Mouse (Mus musculus): ENCODE results near the gene Atg16l1. TPM values are rescaled to one million over a fixed set of nuclear protein-coding genes. Genes with fewer than 3 reads are reported as not detected.
"Not testable (repeated sequence)": the region's sequence is repeated elsewhere in the genome, so short reads cannot be mapped to it uniquely, and the experiment has no call there.

Atg16l1 gene
- polyA plus RNA-seq, 1 experiment from 2014 or later: 14.0 TPM

- Histone ChIP-seq H3K36me3 (ENCODE audit: control insufficient read depth, insufficient read depth) (no peaks in the 10 kb centered on the region), H3K4me3 (ENCODE audit: low read depth, low read length) (no peak overlapping the region), H3K4me1 (ENCODE audit: control insufficient read depth, low read depth, low read length) (no peaks in the 10 kb centered on the region), H3K27ac (ENCODE audit: low read length) (no peak overlapping the region), H3K4me2 (ENCODE audit: low read depth, low read length) (no peak overlapping the region), H3K27me3 (ENCODE audit: control insufficient read depth, insufficient read depth, low read depth, low read length) (no peaks in the 10 kb centered on the region), H3K9ac (ENCODE audit: low read depth, low read length) (no peak overlapping the region), H3K9me3 (replicated peaks; ENCODE audit: control insufficient read depth, low read length) (no peaks in the 10 kb centered on the region; the same call in 1 of the 2 replicates)
- no peak for ATAC-seq (ENCODE audit: low read depth)
- 68% methylated on average over 10 of the region's 10 CpGs for WGBS (ENCODE audit: insufficient replicate concordance)
Measured at GRCm38 (mm10) chr1:87812061-87812460, 56.4 kb downstream of the Atg16l1 start.

- 72% methylated on average over 6 of the region's 6 CpGs for WGBS (ENCODE audit: insufficient replicate concordance)
- no peaks in the 10 kb centered on the region for H3K36me3 ChIP-seq (ENCODE audit: control insufficient read depth, insufficient read depth)
- H3K4me3 ChIP-seq (ENCODE audit: low read depth, low read length): no peak overlapping the region
- no peak for ATAC-seq (ENCODE audit: low read depth)
- no peak overlapping the region for H3K9ac ChIP-seq (ENCODE audit: low read depth, low read length)
- no peak overlapping the region for H3K27ac ChIP-seq (ENCODE audit: low read length)
- no peaks in the 10 kb centered on the region for H3K27me3 ChIP-seq (ENCODE audit: control insufficient read depth, insufficient read depth, low read depth, low read length)
- no peaks in the 10 kb centered on the region; the same call in 1 of the 2 replicates for H3K9me3 ChIP-seq (replicated peaks; ENCODE audit: control insufficient read depth, low read length)
- no peak overlapping the region for H3K4me2 ChIP-seq (ENCODE audit: low read depth, low read length)
- no peaks in the 10 kb centered on the region for H3K4me1 ChIP-seq (ENCODE audit: control insufficient read depth, low read depth, low read length)
Measured at GRCm38 (mm10) chr1:87813155-87813554, 57.5 kb downstream of the Atg16l1 start.

GRCm38 (mm10) chr1:87813681-87814080 lies 58.0 kb downstream of the Atg16l1 start:
- Histone ChIP-seq H3K27me3 (ENCODE audit: control insufficient read depth, insufficient read depth, low read depth, low read length) (no peaks in the 10 kb centered on the region), H3K9ac (ENCODE audit: low read depth, low read length) (no peak overlapping the region), H3K27ac (ENCODE audit: low read length) (no peak overlapping the region), H3K4me3 (ENCODE audit: low read depth, low read length) (no peak overlapping the region), H3K4me2 (ENCODE audit: low read depth, low read length) (no peak overlapping the region), H3K4me1 (ENCODE audit: control insufficient read depth, low read depth, low read length) (no peaks in the 10 kb centered on the region), H3K9me3 (replicated peaks; ENCODE audit: control insufficient read depth, low read length) (no peaks in the 10 kb centered on the region; the same call in 1 of the 2 replicates), H3K36me3 (ENCODE audit: control insufficient read depth, insufficient read depth) (no peaks in the 10 kb centered on the region)
- 49% methylated on average over 7 of the region's 7 CpGs for WGBS (ENCODE audit: insufficient replicate concordance)
- ATAC-seq (ENCODE audit: low read depth): no peak

- Histone ChIP-seq H3K27ac (ENCODE audit: low read length) (no peak overlapping the region), H3K4me3 (ENCODE audit: low read depth, low read length) (no peak overlapping the region), H3K36me3 (ENCODE audit: control insufficient read depth, insufficient read depth) (no peaks in the 10 kb centered on the region), H3K27me3 (ENCODE audit: control insufficient read depth, insufficient read depth, low read depth, low read length) (no peaks in the 10 kb centered on the region), H3K4me2 (ENCODE audit: low read depth, low read length) (no peak overlapping the region), H3K9ac (ENCODE audit: low read depth, low read length) (no peak overlapping the region), H3K9me3 (replicated peaks; ENCODE audit: control insufficient read depth, low read length) (no peaks in the 10 kb centered on the region), H3K4me1 (ENCODE audit: control insufficient read depth, low read depth, low read length) (peaks cover 4% of the 10 kb centered on the region)
- WGBS (ENCODE audit: insufficient replicate concordance): 64% methylated on average over 10 of the region's 10 CpGs
- no peak for ATAC-seq (ENCODE audit: low read depth)
Measured at GRCm38 (mm10) chr1:87824420-87824995, 68.8 kb downstream of the Atg16l1 start.

GRCm38 (mm10) chr1:87825281-87825680 lies 69.6 kb downstream of the Atg16l1 start:
- H3K36me3 ChIP-seq (ENCODE audit: control insufficient read depth, insufficient read depth): no peaks in the 10 kb centered on the region
- no peaks in the 10 kb centered on the region for H3K9me3 ChIP-seq (replicated peaks; ENCODE audit: control insufficient read depth, low read length)
- H3K4me2 ChIP-seq (ENCODE audit: low read depth, low read length): no peak overlapping the region
- H3K27me3 ChIP-seq (ENCODE audit: control insufficient read depth, insufficient read depth, low read depth, low read length): no peaks in the 10 kb centered on the region
- ATAC-seq (ENCODE audit: low read depth): no peak
- H3K4me3 ChIP-seq (ENCODE audit: low read depth, low read length): no peak overlapping the region
- no peak overlapping the region for H3K27ac ChIP-seq (ENCODE audit: low read length)
- H3K4me1 ChIP-seq (ENCODE audit: control insufficient read depth, low read depth, low read length): peaks cover 4% of the 10 kb centered on the region
- WGBS (ENCODE audit: insufficient replicate concordance): 74% methylated on average over 5 of the region's 5 CpGs
- no peak overlapping the region for H3K9ac ChIP-seq (ENCODE audit: low read depth, low read length)

GRCm38 (mm10) chr1:87825991-87826390 lies 70.3 kb downstream of the Atg16l1 start:
- no peak overlapping the region for H3K9ac ChIP-seq (ENCODE audit: low read depth, low read length)
- H3K9me3 ChIP-seq (replicated peaks; ENCODE audit: control insufficient read depth, low read length): no peaks in the 10 kb centered on the region
- H3K27me3 ChIP-seq (ENCODE audit: control insufficient read depth, insufficient read depth, low read depth, low read length): no peaks in the 10 kb centered on the region
- no peak overlapping the region for H3K4me3 ChIP-seq (ENCODE audit: low read depth, low read length)
- no peak for ATAC-seq (ENCODE audit: low read depth)
- WGBS (ENCODE audit: insufficient replicate concordance): 65% methylated on average over 6 of the region's 6 CpGs
- H3K4me2 ChIP-seq (ENCODE audit: low read depth, low read length): no peak overlapping the region
- H3K36me3 ChIP-seq (ENCODE audit: control insufficient read depth, insufficient read depth): no peaks in the 10 kb centered on the region
- no peak overlapping the region for H3K27ac ChIP-seq (ENCODE audit: low read length)
- H3K4me1 ChIP-seq (ENCODE audit: control insufficient read depth, low read depth, low read length): peaks cover 4% of the 10 kb centered on the region

- no peak for ATAC-seq (ENCODE audit: low read depth)
- H3K4me1 ChIP-seq (ENCODE audit: control insufficient read depth, low read depth, low read length): peaks cover 4% of the 10 kb centered on the region
- no peaks in the 10 kb centered on the region for H3K27me3 ChIP-seq (ENCODE audit: control insufficient read depth, insufficient read depth, low read depth, low read length)
- no peak overlapping the region for H3K9ac ChIP-seq (ENCODE audit: low read depth, low read length)
- WGBS (ENCODE audit: insufficient replicate concordance): 47% methylated on average over 2 of the region's 2 CpGs
- H3K27ac ChIP-seq (ENCODE audit: low read length): no peak overlapping the region
- no peak overlapping the region for H3K4me2 ChIP-seq (ENCODE audit: low read depth, low read length)
- H3K36me3 ChIP-seq (ENCODE audit: control insufficient read depth, insufficient read depth): no peaks in the 10 kb centered on the region
- H3K4me3 ChIP-seq (ENCODE audit: low read depth, low read length): no peak overlapping the region
- no peaks in the 10 kb centered on the region for H3K9me3 ChIP-seq (replicated peaks; ENCODE audit: control insufficient read depth, low read length)
Measured at GRCm38 (mm10) chr1:87826474-87826873, 70.8 kb downstream of the Atg16l1 start.

GRCm38 (mm10) chr1:87827476-87827875 lies 71.8 kb downstream of the Atg16l1 start:
- not testable (repeated sequence) for H3K4me3 ChIP-seq (ENCODE audit: low read depth, low read length); ATAC-seq (ENCODE audit: low read depth); H3K36me3 ChIP-seq (ENCODE audit: control insufficient read depth, insufficient read depth); H3K9ac ChIP-seq (ENCODE audit: low read depth, low read length); H3K27ac ChIP-seq (ENCODE audit: low read length); H3K9me3 ChIP-seq (replicated peaks; ENCODE audit: control insufficient read depth, low read length); H3K4me1 ChIP-seq (ENCODE audit: control insufficient read depth, low read depth, low read length); H3K27me3 ChIP-seq (ENCODE audit: control insufficient read depth, insufficient read depth, low read depth, low read length); H3K4me2 ChIP-seq (ENCODE audit: low read depth, low read length)
- 59% methylated on average over 1 of the region's 1 CpGs for WGBS (ENCODE audit: insufficient replicate concordance)

- Histone ChIP-seq H3K27me3 (ENCODE audit: control insufficient read depth, insufficient read depth, low read depth, low read length) (no peaks in the 10 kb centered on the region), H3K4me1 (ENCODE audit: control insufficient read depth, low read depth, low read length) (peaks cover 4% of the 10 kb centered on the region), H3K27ac (ENCODE audit: low read length) (no peak overlapping the region), H3K9me3 (replicated peaks; ENCODE audit: control insufficient read depth, low read length) (no peaks in the 10 kb centered on the region), H3K4me2 (ENCODE audit: low read depth, low read length) (no peak overlapping the region), H3K9ac (ENCODE audit: low read depth, low read length) (no peak overlapping the region), H3K36me3 (ENCODE audit: control insufficient read depth, insufficient read depth) (no peaks in the 10 kb centered on the region), H3K4me3 (ENCODE audit: low read depth, low read length) (no peak overlapping the region)
- WGBS (ENCODE audit: insufficient replicate concordance): 17% methylated on average over 9 of the region's 9 CpGs
- ATAC-seq (ENCODE audit: low read depth): no peak
Measured at GRCm38 (mm10) chr1:87828185-87828584, 72.5 kb downstream of the Atg16l1 start.
